Mouse (Mus musculus): ENCODE data around the gene Tepp.

Gene Tepp

GRCm38 (mm10) chr8:95331720-95332436 is 21.5 kb downstream of the Tepp start, which contains the start of the genes Zfp319 and Usb1:
Gene Zfp319, minus strand, starts transcription at chr8:95331950.
Gene Usb1, plus strand, starts transcription at chr8:95332284.
- peak; percentile 92 for DNase-seq

DNA sequence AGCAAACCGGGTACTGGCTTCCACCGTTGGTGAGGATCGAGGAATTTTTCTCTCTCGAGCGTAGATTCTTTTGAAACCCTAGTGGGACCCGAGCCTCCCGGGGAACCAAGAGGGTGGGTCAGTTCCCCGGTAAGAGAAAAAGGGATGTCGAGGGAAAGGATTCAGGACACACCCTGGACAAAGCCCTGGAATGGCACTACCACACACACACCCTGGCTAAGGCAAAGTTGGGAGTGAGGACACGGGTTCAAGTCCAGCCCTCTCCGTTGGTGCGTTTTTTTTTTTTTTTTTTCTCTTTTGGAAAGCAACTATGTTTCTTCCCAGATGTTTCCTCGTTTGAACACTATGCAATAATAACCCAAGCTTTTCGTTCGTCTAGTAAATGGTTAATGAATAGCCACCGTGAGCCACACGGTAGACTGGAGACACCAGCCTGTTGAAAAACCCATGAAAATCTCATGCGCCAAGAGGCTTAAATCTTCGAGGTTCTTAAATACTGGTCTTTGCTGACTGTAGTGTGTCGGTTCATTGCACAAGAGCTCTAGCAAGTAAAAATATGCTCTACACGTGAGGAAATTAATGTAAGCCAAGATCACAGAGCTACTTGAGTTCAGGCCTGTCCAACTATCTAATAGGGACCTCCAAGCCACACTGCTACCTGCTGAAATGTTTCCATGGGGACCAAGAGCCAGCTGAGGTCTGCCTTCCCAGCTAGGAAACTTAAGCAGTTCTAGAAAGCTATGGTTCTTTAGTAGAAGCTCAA is 22.3 kb downstream of the Tepp start:
- DNase-seq, result no peak

DNA sequence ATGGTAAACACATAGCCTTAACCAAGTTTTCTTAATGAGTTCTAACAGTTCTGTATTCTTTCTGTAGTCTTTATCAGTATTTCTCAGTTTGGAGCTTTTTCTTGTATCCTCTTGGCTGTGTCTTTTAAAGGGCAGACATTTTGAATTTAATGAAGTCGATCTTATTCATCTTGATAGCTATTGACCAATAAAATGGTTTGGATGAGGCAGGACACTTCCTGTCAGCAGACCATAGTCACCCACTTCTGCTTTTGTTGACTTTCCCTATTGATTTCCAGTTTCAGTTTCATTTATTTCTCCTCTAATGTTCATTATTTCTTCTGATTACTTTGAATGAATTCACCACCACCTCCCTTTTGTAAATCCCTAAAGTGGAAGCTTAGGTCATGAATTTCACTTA is 25.3 kb downstream of the Tepp start:
- DNase-seq, result no peak

GRCm38 (mm10) chr8:95336363-95336762 is 26.0 kb downstream of the Tepp start:
- no peak for DNase-seq

DNA sequence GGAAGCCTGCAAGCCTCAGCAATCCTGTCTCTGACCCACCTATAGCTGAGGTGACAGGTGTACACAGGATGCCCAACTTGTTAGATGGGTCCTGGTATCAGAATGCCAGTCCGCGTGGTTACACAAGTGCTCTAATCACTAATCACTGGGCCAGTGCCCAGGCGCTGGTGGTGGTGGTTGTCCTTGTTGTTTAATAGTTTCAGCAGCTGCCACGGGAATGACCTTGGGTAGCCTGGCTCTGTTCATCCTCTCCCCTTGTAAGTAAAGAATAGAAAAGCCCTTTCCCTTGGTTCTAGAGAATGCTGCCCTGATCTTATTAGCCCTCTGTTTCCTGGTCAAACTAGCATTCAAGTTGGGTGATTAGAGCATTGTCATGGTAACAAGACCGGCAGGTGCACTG is 31.4 kb downstream of the Tepp start:
- no peak for DNase-seq

DNA sequence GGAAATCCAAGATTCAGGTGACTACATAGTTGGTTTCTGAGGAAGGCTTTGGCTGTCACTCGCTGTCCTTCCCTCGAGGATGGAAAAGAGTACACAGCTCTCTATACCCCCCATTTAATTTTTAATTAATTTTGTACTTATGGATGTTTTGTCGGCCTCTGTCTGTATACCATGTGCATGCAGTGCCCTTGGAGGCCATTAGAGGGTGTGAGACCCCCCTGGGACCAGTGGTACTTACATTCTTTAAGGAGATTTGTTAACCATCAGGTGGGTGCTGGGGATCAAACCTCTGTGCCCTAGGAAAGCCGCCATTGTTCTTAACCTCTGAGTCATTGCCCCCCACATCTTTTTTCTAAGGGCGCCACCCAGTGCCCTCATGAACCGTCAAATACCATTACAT is 34.3 kb downstream of the Tepp start:
- no peak for DNase-seq

DNA sequence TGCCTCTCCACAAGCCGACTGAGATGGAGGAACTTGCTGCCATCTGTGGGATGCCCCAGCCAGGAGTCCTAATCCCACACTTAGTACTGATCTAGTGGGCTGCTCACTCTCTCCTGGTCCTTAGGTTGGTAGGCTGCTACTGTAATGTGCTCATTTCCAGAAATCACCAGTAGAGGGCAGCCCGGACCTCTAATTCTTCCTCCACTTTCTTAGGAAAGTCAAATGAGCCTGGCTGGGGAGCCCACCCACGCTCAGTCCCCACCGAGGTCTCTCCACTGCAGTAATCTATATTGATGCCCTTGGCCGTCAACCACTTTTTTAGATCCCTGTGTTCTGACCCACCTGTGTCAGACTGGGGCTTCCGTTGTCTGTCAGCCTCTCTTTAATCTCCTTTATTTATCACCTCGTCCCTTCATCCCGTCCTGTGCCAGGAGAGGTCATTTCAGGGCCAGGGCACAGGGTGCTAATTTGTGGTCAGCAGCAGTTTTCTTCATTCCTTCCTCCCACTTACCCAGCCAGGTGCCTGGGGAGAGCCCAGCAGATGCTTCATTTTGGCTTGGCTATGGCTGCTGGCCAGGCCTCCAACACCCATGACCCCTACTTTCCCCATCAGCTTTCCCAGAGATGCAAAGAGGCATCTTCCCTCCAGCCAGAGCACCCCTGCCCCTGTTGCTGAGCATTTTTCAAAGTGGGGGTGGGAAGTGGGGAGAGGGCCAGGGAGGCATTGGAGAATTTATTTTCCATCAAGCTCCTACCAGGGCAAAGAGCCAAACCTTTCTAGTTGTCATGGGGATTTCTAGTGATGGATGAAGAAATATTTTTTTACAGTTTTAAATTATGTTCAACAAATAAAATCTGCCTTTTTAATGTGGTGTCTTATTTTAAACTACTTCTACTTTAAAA is 36.5 kb downstream of the Tepp start:
- DNase-seq, result peak; percentile 65

DNA sequence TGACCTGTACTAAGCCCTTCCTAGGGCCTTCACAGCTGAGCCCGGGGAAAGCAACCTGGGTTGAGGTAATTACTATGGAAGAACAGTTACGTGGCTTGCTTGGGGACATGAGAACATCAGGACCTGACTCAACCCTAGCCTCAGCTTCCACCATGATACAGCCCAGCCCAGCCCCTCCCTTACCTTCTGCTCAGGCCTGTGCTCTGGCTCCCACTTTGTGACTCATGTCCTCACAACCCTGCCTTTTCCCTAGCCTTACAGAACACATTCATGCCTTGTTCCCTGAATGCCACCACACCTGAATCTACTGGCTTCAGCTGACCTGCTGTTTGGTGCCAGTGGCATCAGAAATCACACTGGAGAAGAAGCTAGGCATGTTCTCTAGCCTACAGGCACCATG is 38.0 kb downstream of the Tepp start:
- no peak for DNase-seq

- DNase-seq, result peak; percentile 79
These were observed 38.7 kb downstream of the Tepp start for GRCm38 (mm10) chr8:95348811-95349630.

- DNase-seq, result no peak
These were observed 41.1 kb downstream of the Tepp start for GRCm38 (mm10) chr8:95351461-95351860.

DNA sequence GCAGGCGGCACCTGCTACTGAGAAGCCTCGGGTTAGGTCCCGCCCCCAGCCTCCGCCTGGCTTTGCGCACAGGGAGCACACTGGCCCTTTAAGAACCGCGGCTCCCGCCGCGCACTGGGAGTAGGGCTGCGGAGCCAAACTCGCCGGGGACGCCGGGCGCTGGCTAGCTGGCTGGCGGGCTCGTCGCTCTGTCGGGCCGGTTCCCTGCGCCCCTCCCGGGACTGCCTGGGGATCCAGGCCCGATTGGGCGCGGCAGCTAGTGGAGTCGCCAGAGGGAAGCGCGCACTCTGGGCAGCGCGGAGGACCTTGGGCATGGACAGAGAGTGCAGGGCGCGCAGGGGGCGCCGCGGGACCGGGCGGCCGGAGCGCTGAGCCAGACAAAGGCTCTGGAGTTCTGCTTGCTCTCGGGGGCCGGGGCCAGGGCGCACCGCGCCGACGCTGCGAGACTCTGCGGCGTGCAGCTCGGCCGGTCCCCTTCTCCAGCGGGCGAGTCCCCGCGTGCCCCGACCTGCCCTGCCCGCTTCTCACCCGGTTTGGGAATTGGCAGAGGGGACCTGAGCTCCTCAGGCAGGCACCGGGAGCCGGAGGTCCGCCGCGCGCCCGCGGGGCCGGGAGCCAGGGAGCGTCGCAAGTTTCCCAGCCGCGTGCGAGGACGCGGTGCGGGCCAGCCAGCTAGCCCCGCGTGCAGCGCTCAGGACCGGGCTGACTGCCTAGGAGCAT is 41.9 kb downstream of the Tepp start, which contains the start of gene Mmp15:
Mmp15 (plus strand) TSS at position 118 of the 720 bp plus-strand sequence.
- DNase-seq, result peak; percentile 61

- peak; percentile 45 for DNase-seq
These were observed 42.8 kb downstream of the Tepp start for GRCm38 (mm10) chr8:95352871-95353866.

DNA sequence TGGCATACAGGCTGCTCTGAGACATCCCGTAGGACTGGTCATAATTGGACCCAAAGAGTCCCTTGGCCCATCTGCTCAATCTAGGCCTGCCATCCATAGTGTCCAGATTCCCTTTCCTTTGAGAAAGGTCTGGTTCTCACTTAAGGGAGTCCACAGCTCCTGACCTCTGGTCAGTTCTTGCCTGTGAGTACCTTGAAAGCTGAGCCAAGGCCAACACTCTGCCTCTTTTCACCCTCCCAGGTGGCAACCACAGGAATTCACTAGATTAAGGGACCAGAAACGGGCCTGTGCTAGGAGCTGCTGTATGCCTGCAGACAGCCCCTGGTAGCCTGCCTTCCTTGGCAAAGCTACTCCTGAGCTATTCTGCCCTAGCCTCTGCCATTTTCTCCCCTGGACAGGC is 44.2 kb downstream of the Tepp start:
- no peak for DNase-seq

DNA sequence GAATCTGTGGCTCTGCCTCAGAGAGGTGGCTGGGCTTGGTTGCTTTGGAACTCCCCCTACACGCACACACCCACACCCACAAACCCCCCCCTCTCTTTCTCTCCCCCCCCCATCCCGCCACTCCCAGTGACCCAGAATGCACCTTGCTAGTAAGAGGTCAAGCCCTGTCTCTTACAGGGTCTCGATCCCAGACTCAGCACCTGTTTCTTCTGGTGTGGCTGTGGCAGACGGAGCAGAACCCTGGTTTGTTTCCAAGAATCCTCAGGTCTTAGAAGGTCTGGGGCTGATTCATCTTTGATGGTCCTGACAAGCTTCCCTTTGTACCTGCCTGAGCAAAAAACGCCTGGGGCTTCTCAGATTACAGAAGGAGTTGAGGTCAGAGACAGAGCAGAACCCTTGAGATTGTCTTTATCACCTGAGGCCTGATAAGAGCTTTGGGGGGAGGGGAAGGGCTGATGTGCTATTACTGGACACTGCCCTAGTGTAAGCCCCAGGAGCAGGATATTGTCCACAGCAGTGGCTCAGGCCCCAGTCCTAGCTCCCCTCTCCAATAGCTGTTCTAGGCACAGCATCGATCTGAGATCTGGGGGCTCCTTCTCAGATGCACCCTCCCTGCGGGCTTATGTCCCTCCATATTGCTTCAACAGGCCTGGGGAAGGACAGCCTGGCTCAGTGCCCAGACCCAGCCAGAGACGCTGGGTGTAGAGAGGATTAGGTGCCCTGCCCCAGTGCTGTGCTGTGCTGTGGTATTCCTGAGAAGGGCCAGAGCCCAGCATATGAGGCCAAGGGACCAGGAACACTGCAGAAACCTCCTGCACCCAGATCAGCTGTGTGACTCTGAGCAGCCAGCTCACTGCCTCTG is 48.4 kb downstream of the Tepp start:
- no peak for DNase-seq

DNA sequence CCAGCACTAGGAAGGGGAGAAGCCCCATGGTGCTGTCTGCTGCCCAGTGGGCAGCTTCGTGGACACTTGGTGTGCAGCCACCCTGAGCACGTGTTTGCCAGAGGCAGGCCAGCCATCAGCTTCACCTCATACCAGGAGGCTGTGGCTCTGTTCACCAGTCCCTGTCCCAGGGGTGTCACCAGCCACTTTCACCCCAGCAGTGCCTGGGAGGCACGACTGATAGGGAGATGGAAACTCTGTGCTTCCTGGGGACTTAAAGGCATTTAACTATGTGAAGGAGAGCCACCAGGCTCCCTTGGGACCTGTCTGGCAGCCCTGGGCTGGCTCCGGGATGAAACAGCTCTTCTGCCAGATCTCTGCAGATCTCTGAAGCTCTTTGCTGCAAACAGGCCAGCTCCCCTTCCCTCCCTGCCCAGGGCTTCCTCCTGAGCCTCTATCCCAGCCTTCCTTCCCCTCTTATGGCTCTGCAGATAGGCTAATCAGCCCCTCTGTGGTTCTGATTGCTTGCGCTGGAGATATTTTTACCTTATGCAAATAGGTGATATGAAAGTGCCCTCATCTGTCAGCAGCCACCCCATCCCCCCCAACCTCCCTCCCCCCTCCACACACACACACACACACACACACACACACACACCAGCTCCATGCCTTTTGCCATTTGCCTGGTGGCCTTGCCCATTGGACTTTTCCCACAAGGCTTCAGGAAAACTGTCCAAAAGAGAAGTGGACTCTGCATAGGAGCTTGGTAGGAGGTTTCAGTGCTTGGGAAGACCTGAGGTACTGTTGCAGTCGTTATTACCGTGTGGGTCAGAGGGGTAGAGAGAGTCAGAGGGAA is 50.0 kb downstream of the Tepp start:
- no peak for DNase-seq

DNA sequence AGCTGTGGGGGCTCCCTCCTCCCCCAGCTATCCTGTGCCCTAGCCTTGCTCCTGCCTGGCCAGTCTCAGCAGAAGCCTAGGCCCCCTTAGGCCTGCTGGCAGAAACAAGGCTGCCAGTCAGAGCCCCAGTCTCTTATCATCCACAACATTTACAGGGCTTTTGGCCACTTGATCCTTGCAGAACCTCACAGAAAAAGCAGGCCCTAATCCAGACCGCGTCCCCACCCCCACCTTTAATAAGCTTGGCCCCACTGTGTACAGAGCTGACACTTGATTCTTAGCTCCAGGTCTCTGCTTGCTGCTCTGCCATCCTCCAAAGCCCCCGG is 50.6 kb downstream of the Tepp start:
- no peak for DNase-seq

DNA sequence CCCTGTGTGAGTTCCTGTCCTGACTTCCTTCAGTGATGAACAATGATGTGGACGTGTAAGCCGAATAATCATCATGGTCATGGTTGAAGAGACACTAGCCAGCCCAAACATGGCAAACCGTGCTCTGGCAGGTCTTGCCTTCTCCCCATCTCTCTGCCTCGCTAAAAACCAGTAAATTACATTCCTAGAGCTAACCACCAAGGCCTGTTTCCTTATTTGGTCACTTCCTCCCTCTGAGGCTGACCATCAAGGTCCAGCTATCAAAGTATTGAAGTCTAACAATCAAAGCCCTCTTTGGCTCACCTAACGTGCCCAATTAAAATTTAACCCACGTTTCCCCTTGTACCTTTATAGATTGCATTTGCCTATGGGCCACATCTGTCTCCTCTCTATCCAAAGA is 51.9 kb downstream of the Tepp start:
- DNase-seq, result no peak

- DNase-seq, result no peak
These were observed 53.5 kb downstream of the Tepp start for GRCm38 (mm10) chr8:95363849-95364248.

Data from right cerebral cortex, postnatal 25 days (tissue).